Mouse (Mus musculus): ENCODE measurements around the gene Akap5.

- TF ChIP-seq CTCF (IDR thresholded peaks at IDR 0.05; ENCODE audit: low read depth, low read length) = no peak
- TF ChIP-seq GATA2 (IDR thresholded peaks at IDR 0.05; ENCODE audit: borderline replicate concordance, low read depth, low read length) = no peak
- peak; percentile 94 for TF ChIP-seq TAL1 (conservative IDR thresholded peaks at IDR 0.05; ENCODE audit: low read depth, low read length)
- no peak for TF ChIP-seq GATA1 (IDR thresholded peaks at IDR 0.05; ENCODE audit: borderline replicate concordance, low read length)
Measured at GRCm38 (mm10) chr12:76318282-76319212, 6.1 kb upstream of the Akap5 start.
